Mouse (Mus musculus) hindlimb bud, embryonic 11.5 days (tissue): ENCODE measurements around the gene Rnf103.
"Not testable (repeated sequence)": the region's sequence is repeated elsewhere in the genome, so short reads cannot be mapped to it uniquely, and the experiment has no call there.

Source experiments
- DNase-seq: peaks from one replicate; pipeline ENCODE4 v3.0.0-alpha.2; 2012; ENCODE audit warnings: low read depth, low spot score; ENCODE audit errors: extremely low spot score

Rnf103 gene

DNA sequence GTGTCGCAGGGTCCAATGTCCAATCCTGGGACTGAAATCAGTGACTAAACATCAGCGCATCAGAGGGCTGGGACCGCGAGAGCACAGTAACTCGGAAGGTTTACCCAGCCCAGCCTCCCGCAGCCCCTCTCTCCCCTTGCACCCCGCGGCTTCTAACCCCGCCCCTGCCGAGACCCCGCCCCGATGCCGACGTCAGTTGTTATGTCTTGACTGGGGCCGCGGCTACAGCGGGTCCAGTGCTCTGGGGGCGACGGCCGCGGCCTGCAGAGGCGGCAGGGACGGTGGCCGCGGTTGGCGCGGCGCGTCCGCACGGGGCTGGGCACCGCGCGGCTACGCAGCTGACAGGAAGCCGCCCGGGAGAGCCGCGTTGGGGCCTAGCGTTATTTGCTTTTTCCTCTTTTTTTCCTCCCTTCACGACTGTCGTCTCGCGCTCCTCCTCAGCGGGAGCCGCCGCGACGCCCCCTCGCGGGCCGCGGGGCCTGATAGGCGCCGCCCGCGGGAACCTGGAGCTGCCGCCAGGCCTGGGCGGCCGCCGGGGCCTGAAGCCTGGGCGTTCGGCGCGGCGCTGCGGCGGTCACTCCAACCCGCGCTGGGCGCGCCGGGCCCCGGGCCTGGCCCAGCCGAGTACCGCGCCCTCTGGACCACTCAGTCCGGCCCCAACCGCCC, at the start of gene Rnf103:
Rnf103 (plus strand) TSS at position 220 of the 666 bp plus-strand sequence.
- DNase-seq: peak; percentile 66

DNA sequence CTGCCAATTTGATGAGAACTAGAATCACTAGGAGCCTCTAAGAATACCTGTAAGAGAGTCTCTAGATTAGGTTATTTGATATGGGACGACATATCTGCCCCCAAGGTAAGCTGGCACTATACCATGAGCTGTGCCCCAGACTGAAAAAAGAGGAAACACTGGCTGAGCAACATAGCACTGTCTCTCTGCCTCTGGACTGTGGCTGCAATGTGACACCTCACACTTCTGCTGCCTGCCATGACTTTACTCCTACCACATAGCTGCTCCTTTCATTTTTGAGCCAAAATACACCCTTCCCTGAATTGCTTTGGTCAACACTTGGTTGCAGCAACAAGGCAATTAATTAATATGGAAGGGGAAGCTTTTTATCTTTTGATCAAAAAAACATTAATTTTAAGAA, 48.9 kb upstream of the Rnf103 start:
- no peak for DNase-seq

DNA sequence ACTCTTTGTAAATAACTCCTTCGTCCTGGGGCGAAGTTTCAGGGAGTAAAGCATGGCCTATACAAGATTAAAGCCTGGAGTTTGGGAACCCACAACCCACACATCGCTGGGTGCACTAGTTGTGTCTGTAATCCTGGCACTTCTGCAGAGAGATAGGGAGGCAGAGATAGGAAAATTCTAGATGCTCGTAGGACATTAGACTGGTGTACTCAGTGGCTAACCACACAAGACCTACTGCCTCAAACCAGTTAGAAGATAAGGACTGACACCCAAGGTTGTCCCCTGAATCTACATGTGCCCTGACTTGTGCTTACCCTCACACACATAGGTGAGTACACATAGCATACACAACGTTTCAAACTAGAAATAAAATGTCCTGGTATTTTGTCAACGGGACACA, 48.1 kb upstream of the Rnf103 start:
- no peak for DNase-seq

DNA sequence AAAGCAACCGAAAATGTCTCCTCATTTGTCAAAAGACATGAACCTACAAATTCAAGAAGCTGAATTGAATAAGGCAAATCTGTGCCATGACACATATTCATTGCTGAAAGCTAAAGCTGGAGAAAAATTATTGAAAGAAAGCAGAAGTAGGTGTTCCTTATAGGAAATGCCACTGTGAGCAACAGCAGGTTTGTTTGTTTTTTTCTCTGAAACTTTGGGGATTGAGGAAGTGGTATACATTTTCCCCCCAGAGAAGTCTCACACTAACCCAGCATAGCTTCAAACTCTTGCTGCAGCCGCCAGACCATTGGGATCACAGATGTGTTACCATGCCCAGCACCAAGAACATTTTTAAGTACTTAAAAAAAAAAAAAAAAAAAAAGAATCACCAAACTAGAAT, 40.9 kb upstream of the Rnf103 start:
- no peak for DNase-seq

DNA sequence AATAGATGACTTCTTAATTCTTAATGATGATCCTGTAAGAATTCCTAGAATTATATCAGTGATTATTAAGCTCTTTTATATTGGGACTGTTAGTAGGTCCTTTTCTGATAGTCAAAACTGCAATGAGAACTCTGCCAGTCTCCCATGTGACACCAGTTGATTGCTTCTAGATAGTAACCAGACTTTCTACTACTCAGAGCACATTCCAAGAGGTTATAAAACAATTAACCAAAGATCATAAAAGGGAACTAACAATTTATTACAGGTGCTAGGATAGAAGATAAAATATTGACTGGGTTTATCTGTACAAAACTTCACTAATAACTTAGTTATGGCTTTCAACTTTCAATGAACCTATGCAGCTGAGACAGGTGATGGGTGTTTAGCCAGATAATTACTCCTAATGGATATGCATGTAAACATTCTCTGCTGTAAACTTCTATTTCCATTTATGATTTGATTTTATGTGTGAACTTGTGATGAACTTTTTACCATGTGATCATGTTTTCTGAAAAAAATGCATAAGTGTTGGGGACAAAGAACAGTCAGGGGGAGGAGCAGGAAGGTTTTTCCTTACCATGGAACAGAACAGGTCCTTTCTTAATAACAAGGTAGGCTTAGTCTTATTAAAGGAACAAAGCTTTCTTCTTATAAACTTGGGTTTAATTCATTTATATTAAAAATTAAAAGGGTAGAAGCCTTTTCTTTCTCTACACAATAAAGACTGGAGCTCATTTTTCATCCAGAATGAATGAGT, 39.5 kb upstream of the Rnf103 start:
- DNase-seq: not testable (repeated sequence)

DNA sequence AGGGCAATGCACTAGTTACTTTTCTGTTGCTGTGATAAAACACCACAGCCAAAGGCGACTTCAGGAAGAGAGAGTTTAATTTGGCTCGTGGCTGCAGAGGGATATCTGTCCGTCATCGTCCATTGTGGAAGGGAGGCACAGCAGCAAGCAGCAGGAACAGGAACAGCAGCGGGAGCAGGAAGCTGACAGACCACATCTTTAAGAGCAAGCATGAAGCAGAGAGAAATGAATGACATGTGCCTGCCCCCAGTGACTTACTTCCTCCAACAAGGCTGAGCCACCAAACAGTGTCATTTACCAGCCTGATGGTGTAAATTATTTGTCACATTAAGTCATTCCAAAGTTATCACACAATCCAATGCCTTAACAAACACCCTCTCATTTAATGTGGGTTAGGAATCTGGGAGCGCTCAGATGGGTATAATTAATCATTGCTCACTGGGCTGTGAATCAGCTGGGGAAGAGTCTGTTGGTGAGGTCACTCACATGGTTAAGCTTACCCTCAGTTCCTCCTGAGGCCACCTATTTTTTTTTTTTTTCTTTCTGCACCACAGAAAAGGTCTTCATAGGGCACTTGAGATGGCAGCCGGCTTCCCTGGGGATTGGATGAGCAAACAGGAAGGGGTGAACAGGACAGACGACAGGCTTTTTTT, 35.6 kb upstream of the Rnf103 start:
- DNase-seq: no peak

DNA sequence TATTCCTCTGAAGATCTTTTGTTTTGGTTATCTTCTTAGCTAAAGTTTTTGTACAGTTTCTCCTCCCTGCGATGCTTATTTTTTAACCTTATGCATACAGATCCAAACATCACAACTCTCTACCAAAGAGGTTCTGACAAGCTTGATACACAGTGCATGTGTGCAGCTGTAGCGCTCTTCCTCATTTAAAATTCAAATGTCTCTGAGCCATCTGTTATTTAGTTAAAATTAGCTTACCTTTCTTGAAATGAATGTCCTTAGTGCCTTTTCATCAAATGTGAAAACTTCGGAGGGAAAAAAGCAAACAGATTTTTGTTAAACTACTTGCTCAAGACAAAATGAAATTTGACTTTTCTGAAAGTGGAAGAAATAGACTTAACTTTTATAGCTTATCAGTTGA, 28.5 kb upstream of the Rnf103 start:
- no peak for DNase-seq

DNA sequence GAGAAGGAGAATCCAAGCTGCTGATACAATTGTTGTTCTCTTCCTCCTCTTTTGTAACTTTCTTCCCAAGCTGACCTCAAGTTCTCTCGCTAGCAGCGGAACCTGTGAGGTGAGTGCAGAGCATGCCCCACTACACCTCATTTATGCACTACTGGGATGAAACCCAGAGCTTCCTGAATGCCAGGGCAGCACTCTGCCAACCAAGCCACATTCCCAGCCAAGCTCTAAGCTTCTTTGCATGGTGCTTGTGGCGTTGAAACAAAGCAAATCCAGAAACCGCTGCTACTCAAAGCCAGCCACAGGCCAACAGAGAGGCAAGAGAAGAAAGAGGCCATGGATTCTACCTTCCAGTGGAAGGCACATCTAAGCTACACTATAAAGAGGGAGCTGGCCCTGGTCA, 25.9 kb upstream of the Rnf103 start:
- no peak for DNase-seq

DNA sequence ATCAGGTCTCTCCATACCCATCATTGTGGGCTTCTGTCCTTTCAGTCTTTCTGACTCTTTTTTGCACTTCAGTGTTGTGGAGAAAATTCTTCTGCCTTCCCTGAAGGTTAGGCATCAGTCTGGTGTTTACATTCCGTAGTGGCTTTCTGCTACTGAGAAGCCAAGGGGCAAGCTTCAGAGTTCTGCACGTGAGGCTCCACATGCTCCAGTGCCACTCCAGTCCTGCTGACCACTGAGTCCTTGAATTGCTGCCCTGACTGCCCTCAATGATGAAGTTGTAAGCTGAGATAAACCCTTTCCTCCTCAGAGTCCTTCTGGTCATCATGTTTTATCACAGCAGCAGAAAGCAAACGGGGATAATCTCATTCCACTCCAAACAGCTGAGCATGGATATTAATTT, 24.4 kb upstream of the Rnf103 start:
- DNase-seq: no peak

DNA sequence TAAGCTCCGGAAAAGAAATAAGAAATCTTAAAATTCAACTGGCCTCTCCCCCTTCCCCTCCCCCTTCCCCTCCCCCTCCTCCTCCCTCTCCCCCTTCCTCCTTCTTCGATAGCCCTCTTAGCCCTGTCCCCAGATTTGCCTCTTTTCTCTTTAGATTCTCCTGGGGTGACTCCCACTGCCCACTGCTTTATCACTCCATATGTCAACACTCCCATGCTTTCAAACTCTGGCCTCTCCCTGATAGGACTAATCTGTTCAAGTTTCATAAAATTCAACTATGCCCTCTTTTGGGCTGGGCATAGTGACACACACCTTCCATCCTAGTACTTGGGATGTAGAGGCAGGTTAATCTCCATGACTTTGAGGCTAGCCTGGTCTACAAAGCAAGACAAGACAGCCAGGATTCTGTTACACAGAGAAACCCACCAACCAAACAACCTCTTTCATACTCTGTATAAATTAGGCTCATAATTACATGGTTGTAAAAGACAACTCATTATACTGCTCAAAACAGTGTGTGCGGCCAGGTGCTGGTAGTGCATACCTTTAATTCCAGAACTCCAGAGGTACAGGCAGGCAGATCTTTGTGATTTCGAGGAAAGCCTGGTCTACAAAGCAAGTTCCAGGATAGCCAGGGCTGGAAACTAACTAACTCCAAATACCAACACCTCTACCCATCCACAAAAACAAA, 21.7 kb upstream of the Rnf103 start:
- DNase-seq: no peak

DNA sequence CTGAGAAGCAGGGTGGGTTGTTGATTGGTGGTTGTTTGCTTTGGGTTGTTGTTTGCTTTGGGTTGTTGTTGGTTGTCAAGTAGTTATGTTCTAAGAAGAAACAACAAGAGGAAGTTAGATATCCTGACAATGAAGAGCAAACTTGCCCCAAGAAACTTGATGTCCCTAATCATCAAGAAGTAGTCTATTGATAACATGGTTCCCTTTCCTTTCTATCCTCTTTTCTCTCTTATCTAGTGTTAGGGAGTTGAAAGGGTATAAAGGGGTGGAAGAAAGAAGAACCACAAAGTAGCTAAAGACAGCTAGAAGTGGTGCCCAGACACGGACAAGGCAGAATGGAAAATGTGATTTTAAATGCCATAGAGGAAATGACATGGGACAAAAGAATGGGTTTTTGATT, 20.9 kb upstream of the Rnf103 start:
- DNase-seq: no peak

DNA sequence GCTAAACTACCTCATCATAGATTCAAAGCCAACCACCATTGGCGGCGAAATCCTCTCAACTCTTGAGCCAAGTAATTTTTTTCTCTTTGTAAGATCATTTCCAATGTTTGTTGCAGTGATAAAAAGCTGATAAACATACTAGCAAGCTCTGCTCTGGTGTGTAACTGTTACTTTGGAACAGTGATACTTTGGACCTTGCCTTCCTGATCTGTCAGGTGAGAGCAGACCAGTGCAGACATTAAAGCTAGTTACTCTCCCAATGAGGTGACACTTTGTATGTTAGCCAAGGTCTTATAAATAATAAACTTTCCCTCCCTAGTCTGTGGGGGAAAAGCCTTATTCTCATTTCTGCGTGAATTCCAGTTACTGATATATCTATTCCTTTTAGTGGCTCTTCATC, 18.1 kb upstream of the Rnf103 start:
- no peak for DNase-seq

DNA sequence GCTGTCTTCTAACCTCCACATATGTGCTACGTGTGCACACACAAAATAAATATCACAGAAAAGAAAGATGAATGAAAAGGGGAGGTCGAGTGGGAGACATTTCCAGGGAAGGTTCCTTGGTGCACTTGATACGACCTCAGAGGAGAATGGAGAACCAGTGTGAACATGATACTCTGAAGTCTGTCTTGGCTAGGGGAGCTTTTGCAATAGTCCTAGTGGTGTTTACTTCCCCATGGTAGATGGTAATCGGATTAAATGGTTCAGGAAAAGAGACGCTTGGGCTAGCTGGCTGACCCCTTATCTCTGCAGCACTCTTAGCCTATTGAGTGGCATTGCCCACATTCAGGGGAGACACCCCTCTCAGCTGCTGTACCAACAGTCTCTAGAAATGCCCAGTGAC, 16.9 kb upstream of the Rnf103 start:
- no peak for DNase-seq

DNA sequence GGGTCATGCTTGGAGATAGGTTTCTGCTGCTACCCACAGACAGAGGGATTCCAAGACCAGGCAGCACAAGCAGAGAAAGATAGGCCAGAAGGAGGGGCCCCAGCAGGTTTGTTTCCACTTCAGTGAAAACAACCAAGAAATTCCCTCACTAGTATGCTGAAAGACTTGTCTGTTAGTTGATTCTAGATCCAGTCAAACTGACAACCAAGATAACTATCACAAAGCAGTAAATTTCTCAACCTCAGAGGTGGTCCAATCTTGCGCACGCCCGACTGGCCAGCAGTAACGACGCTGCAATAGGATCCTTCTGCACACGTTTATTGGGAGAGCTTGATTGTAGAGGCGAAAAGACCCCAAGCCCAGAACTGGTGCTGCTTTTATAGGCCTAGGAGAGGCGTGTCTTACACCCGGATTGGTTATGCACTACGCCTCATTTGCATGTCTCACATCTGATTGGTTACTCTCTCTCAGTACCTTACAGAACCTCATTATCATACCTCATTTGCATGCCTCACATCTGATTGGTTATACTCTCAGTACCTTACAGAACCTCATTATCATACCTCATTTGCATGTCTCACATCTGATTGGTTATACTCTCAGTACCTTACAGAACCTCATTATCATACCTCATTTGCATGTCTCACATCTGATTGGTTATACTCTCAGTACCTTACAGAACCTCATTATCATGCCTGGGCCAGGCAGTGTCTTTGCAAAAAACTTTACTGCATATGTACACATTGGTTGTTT, 14.7 kb upstream of the Rnf103 start:
- not testable (repeated sequence) for DNase-seq

DNA sequence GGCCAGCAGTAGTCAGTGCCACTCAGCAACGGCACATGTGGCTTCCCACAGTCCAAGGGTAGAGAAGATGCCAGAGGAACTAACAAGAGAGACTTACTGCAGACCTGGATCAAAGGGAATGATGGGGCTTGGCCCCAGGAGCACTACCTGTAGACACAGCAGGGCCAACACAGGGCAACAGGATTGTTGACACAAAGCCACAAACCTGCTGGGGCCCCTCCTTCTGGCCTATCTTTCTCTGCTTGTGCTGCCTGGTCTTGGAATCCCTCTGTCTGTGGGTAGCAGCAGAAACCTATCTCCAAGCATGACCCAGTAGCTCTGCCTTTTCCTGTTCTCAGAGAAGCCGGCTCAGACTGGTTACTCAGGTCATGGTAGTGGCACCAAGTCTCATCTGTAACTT, 14.1 kb upstream of the Rnf103 start:
- DNase-seq: not testable (repeated sequence)

DNA sequence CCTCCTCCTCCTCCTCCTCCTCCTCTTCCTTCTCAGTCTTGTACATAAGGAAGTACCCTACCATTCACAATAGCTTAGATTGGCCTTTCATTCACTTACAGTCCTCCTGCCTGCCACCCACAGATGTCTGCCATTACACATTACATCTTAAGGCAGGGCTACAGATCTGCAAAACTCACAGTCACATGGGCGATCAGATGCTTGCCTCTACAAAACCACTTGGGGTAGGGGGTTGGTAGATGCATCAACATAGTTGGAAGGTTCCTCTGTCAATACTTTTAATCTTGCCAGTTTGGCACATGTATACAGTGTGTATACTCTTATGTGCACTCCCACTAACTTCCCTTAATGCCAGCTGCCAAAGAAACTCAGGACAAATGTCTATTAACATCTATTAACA, 13.6 kb upstream of the Rnf103 start:
- DNase-seq: no peak

DNA sequence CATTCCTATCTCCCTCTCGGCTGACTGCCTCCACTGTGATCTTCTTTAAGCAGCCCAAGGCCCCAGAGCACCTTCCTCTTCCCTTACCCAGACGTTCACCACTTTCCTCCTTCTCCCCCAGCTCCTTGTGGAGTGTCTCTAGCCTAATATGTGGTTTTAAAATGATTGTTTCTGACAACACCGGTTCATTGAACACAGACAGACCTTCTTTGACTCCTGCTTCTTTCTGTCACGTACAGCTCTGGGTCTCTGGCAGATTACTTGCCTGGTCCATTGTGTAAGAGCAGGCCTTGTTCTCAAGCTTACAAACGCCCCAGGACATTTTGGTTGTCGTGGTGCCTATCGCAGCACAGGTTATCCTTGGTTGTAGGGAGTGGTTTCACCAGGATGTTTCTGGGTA, 12.6 kb upstream of the Rnf103 start:
- no peak for DNase-seq

DNA sequence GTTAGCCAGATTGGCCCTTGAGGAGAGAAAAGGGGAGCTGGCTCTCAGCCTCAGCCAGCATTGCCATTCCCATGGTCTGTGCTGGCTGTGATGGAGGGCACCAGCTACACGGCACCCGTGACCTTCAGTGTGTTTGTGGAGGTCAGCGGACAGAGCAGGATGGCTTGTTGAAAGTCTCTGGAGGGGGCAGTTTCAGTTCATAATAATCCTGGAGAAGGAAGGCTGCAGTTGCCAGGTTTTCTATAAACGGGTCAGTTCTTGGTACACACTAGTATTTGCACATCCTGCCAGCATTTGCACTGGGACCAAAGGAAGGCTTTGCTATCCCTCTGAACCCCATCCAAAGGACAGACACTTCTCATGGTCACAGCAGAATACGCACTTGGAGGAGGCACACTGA, 8.4 kb upstream of the Rnf103 start:
- DNase-seq: no peak

DNA sequence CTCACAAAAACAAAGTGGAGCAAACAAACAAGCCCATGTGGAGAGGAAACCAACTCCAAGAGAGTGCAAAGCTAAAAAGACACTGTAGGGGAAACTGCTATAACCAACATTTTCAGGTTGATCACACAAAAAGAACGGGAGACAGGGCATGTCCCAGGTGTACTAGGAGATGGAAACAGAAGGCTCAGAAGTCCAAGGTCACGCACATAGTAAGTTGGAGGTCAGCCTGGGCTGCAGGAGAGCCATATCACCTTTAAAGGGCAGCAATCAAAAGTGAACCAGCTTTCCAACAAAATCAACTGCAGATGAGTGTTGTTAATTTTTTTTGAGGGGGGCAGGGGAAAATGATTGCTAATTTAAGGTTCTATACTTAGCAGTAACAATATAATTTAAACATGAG, 7.5 kb upstream of the Rnf103 start:
- no peak for DNase-seq

DNA sequence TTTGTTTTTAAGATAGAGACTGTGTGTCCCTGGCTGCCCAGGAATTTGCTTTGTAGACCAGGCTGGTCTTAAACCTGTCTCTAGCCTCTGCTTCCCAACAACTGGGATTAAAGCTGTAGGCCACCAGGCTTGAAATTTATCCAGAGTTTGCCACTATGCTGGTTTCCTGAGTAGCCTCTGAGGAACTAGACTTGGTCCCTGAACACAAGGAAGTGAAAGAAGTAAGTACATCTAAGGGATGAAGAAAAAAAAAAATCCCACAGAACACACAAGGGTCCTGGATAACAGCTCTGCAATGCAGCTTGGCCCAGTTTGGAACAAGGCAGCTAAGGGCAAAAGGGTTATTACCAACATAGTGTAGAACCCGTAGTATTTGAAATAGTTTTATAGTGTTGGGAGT, 6.8 kb upstream of the Rnf103 start:
- DNase-seq: no peak

DNA sequence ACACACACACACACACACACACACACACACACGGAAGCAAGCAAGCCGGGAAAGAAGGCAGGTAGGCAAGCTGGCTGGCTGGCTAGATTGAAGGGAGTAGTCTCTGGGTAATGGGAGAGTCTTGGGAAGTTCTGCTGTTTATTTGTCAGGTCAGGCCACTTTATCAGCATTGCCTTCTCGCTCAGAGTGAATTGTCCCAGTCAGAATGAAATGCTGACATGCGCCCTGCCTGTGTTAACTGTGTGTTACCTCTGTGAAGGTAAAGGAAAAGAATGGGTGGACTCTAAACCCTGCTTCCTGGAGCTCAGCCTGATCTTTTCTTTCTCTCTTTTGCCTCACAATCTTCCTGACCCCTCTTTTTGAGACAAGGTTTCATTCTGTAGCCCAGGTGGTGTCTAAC, 5.7 kb upstream of the Rnf103 start:
- no peak for DNase-seq
